Mouse (Mus musculus) kidney, adult 2 months (tissue): ENCODE measurements at regions not wholly inside any gene's neighbourhood (a gene's known extent, or its start where the extent isn't known, plus 50 kb on each side); places are given as distances from the start of the nearest gene placed in this dataset.

Source experiments
- CTCF ChIP-seq: fragments of 200-500 bp; conservative IDR thresholded peaks from 2 replicates; pipeline ENCODE4 v1.5.1; 2011; ENCODE audit warnings: low read depth, mild to moderate bottlenecking, control low read depth, low read length, moderate library complexity, mixed read lengths; ENCODE audit not compliant: insufficient read depth, insufficient read length
- POLR2A ChIP-seq: fragments of 200-500 bp; IDR thresholded peaks from one replicate; pipeline ENCODE4 v1.6.1; 2011; ENCODE audit warnings: low read depth, low read length, control low read depth

DNA sequence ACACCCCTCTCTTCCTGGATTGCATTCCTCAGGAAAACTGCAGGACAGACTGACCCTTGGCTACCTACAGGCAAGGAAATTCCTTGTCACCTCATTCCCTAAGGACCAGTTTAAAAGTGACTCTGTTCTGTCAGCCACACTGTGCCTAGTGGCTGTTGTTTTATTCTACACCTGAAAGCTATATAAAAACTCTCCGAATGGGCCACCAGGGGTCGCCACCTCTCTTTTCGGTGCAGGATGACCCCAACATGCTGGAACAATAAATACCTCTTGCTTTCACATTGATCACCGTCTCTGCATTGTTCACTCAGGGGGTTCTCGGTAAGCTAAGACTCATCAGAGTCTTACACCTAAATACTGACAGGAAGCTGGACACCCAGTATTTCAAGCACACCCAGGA, 1382.6 kb upstream of the Dsel start:
- TF ChIP-seq CTCF, result no peak
- no peak for TF ChIP-seq POLR2A
